Mouse (Mus musculus): ENCODE data around the gene Bcl3.

Gene Bcl3

DNA sequence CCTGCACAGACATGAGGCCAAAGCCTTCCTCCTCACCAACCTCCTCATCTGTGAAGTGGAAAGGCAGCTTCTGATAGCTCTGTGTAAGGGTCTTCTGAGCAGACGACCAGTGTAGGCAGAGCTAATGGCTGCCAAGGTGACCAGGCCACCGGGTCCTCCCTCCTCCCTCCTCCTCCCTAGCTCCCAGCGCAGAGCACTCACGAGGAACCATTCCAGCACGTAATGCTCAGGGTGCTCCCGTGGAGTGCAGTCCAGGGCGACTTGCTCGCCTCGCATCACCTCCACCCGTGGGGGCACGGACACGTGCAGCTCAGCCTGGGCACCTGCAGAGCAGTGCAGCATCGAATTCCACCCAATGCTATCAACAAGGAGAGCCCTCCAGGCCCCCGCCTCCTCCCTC is 54.3 kb downstream of the Bcl3 start:
- DNase-seq: peak; percentile 94

DNA sequence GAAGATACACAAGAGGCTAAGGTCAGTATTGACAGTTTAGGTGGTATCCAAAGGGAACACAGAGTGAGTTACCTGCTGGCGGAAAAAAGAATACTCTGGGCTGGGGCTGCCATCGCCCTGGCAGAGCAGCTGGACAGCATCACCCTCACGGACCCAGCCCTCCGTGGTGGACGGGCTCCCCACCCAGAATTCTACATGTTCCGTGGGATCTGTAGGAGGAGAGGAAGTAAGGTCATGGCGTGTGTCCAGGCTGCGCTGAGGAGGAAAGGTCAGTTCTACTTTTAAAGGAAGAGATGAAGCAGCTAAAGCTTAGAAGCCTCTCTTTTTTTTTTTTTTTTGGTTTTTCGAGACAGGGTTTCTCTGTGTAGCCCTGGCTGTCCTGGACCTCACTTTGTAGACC is 58.0 kb downstream of the Bcl3 start:
- DNase-seq: peak; percentile 96

DNA sequence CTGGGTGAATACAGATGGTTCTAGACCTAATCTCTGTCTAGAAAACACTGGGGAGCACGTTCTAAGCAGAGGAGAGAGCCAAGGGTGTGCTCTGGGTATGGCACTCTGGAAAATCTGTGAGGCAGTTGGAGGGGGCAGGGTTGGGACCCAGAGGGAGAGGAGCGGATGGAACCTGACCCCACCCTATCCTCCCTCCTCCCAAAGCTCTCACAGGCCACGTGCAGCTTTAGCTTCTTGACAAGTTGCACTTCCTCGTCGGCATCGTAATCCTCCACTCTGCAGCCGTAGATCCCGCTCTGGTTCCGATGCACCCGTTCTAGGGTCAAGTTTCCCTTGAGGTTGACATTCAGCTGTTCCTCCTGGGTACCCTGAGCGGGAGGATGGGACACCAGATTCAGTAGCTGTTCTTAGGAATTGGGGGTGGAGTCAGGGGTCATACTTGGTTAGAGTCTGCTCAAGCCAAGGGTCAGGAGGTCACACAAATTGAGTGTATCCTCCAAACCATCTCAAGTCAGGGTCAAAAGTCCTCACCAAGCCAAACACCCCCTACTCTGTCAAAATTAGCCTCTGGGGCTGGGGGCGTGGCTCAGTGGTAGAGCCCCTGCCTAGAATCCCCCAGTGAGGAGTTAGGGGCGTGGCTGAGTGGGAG is 58.6 kb downstream of the Bcl3 start:
- DNase-seq: peak; percentile 98

DNA sequence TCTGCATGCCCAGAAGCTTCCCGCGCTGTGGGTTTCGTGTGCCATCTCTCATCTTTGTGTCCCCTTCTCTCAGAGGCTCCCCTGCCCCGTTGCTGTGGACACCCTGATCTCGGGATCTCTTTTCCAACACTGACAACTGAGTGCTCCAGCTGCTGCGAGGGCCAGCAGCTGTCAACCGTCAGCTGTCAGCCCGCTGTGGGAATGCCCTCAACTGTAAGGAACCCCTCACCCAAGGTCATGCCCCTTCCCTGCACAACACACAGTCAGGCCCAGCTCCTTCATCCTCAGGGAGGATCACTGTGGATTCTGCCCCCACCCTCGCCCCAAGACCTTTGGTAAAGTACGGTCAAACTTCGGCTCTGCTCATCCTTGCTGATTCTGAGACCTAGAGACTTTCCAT is 60.3 kb downstream of the Bcl3 start:
- DNase-seq: no peak

DNA sequence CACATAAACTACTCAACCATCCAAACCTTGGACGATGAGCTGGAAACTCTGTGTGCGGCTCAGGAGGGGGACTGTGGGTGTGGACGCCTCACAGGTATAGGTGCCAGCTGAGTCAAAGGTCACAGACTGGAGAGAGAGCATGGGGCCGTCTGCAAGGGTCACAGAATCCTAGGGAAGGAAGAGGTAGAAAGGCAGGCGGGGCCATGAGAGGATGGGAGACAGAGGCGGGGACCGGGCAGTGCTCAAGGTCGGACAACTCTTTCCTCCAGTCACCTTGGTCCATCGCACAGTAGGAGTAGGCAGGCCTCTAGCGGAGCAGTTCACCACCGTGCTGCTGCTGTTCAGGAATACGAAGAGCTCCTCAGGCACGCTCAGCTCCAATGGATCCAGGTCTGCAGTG is 62.5 kb downstream of the Bcl3 start:
- DNase-seq: peak; percentile 96

DNA sequence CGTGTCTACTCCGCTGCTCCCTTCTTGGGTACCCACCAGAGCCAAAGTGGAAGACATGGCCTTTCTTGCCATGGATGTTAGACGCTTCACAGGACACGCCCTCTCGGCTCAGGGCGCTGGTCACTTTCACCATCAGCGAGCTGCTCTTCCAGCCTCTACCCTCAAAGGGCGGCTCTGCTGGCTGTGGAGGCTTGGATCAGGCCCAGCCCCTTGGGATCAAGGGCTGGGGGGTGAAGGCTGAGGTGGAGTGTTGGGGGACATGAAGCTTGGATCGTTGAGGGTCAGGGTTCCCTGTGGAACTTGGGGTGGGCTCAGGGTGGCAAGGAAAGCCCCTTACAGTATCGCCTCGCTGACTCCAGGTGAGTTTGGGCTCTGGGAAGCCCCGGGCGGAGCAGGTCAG is 63.9 kb downstream of the Bcl3 start:
- peak; percentile 92 for DNase-seq
